Comparison of ENCODE assay signal across 9 mouse cellular contexts in genomic region chr8:120498349-120498831, GRCm38 (mm10).
DNase-seq lines count a peak whose midpoint lies in the region; ATAC-seq lines count a peak whose summit lies in the region.
"Had no signal": no experiment of that assay in that cellular context is flagged by ENCODE, and none has a peak within 500 bp of the region (broad histone marks: within the 10 kb centered on the region; RNA-seq: fewer than 3 reads in every experiment).

No protein-coding gene starts in this region.

- peak overlapping the region; percentile 96 to 98 for H3K27ac ChIP-seq in heart, embryonic 14.5 days (replicated peaks in 1 of 2; ENCODE audit: control insufficient read depth in 1 of 2, insufficient read depth in 1 of 2, low read depth in 2 of 2, low read length in 2 of 2)
- H3K27ac ChIP-seq in hindbrain, embryonic 14.5 days, result peak overlapping the region; percentile 71
- peak overlapping the region; percentile 81 for H3K27ac ChIP-seq in midbrain, embryonic 14.5 days (replicated peaks; ENCODE audit: low read depth, low read length)
- H3K27ac ChIP-seq: macrophage had no signal

- H3K4me1 ChIP-seq in heart, embryonic 14.5 days (ENCODE audit: control insufficient read depth in 2 of 2, insufficient read depth in 2 of 2, low read length in 2 of 2), result peaks cover 56 to 82% of the 10 kb centered on the region in 2 experiments
- peaks cover 76% of the 10 kb centered on the region for H3K4me1 ChIP-seq in hindbrain, embryonic 14.5 days (replicated peaks; ENCODE audit: control insufficient read depth, insufficient read depth, low read length)
- H3K4me1 ChIP-seq in midbrain, embryonic 14.5 days (ENCODE audit: control insufficient read depth, insufficient read depth, low read length), result peaks cover 86% of the 10 kb centered on the region

- DNase-seq in heart, postnatal 4 days, result no peak
- peak; percentile 69 for DNase-seq in c-Kit-positive CD71-positive TER-119-positive erythroid progenitor cells, embryonic 14.5 days (ENCODE audit: low spot score)
- no peak for DNase-seq in hindbrain, embryonic 14.5 days (ENCODE audit: low spot score)
- DNase-seq in midbrain, embryonic 14.5 days, result no peak
- no peak for DNase-seq in urinary bladder, postnatal 25 days (ENCODE audit: low spot score)
- no peak for DNase-seq in gastrocnemius, postnatal 25 days
- DNase-seq in layer of hippocampus, adult 18-20 months (ENCODE audit: low spot score in 2 of 2), result no peak

- WGBS in heart, embryonic 14.5 days, result 0% methylated on average over 4 of the region's 4 CpGs
- WGBS in hindbrain, embryonic 14.5 days, result 18% methylated on average over 4 of the region's 4 CpGs
- WGBS in midbrain, embryonic 14.5 days, result 4% methylated on average over 4 of the region's 4 CpGs

- H3K4me2 ChIP-seq in heart, embryonic 14.5 days (ENCODE audit: low read length), result peak overlapping the region; percentile 75
- H3K4me2 ChIP-seq in hindbrain, embryonic 14.5 days (replicated peaks), result peak overlapping the region; percentile 34
- H3K4me2 ChIP-seq in midbrain, embryonic 14.5 days (ENCODE audit: low read length), result peak overlapping the region; percentile 45

- H3K9ac ChIP-seq in heart, embryonic 14.5 days (ENCODE audit: low read length), result peak overlapping the region; percentile 71
- peak overlapping the region; percentile 28 for H3K9ac ChIP-seq in hindbrain, embryonic 14.5 days
- peak overlapping the region; percentile 38 for H3K9ac ChIP-seq in midbrain, embryonic 14.5 days (replicated peaks; ENCODE audit: low read length)

- no peaks in the 10 kb centered on the region for H3K36me3 ChIP-seq in heart, embryonic 14.5 days (ENCODE audit: control insufficient read depth, insufficient read depth, low read length)
- no peaks in the 10 kb centered on the region for H3K36me3 ChIP-seq in hindbrain, embryonic 14.5 days (replicated peaks; ENCODE audit: control insufficient read depth, insufficient read depth)
- H3K36me3 ChIP-seq in midbrain, embryonic 14.5 days (ENCODE audit: control insufficient read depth, insufficient read depth, low read length), result no peaks in the 10 kb centered on the region

- ATAC-seq in heart, embryonic 14.5 days (ENCODE audit: insufficient number of reproducible peaks, insufficient read depth, low FRiP score, low read depth), result peak; percentile 76
- no peak; the same call in 1 of the 2 replicates for ATAC-seq in hindbrain, embryonic 14.5 days (ENCODE audit: low FRiP score)
- ATAC-seq in midbrain, embryonic 14.5 days (ENCODE audit: low FRiP score, low TSS enrichment), result peak; percentile 46; the same call in 1 of the 2 replicates

- no peaks in the 10 kb centered on the region for H3K9me3 ChIP-seq in heart, embryonic 14.5 days (ENCODE audit: control insufficient read depth, low read length)
- no peaks in the 10 kb centered on the region for H3K9me3 ChIP-seq in hindbrain, embryonic 14.5 days (ENCODE audit: control insufficient read depth, low read length)
- no peaks in the 10 kb centered on the region for H3K9me3 ChIP-seq in midbrain, embryonic 14.5 days (ENCODE audit: control insufficient read depth, low read length)

- peak overlapping the region; percentile 30 to 45 for H3K4me3 ChIP-seq in heart, embryonic 14.5 days (ENCODE audit: control insufficient read depth in 1 of 2, insufficient read depth in 1 of 2, low read depth in 1 of 2, low read length in 2 of 2)
- no peak overlapping the region for H3K4me3 ChIP-seq in hindbrain, embryonic 14.5 days (replicated peaks; ENCODE audit: low read length)
- no peak overlapping the region for H3K4me3 ChIP-seq in midbrain, embryonic 14.5 days (replicated peaks; ENCODE audit: low read depth, low read length)

- H3K27me3 ChIP-seq in heart, embryonic 14.5 days (ENCODE audit: control insufficient read depth, insufficient read depth, low read length), result no peaks in the 10 kb centered on the region
- H3K27me3 ChIP-seq in hindbrain, embryonic 14.5 days (ENCODE audit: control insufficient read depth, insufficient read depth, low read length), result no peaks in the 10 kb centered on the region
- H3K27me3 ChIP-seq in midbrain, embryonic 14.5 days (ENCODE audit: control insufficient read depth, insufficient read depth, low read length), result no peaks in the 10 kb centered on the region

Comparison
In these comparisons a context has a peak if more than half of its experiments do, and no peak if none do; other contexts are left out.
1. H3K4me3 ChIP-seq: peak in heart, embryonic 14.5 days (2 of 2); none in hindbrain, embryonic 14.5 days (single experiment) and midbrain, embryonic 14.5 days (single experiment).
2. Peak in every context shown above with its lines, with median percentiles within 50 percentile points of each other: H3K27ac ChIP-seq, H3K4me2 ChIP-seq and H3K9ac ChIP-seq.